Mouse (Mus musculus): ENCODE measurements around the gene Enoph1.

GRCm38 (mm10) chr5:100113403-100113802 lies 73.6 kb downstream of the Enoph1 start:
- TF ChIP-seq GATA1 (IDR thresholded peaks at IDR 0.05; ENCODE audit: borderline replicate concordance, low read length) (no peak), FLI1 (IDR thresholded peaks at IDR 0.05; ENCODE audit: low read length) (no peak)
